Mouse (Mus musculus) mature B cell (primary cell): ENCODE results near the gene Rgl2.

Source experiments
- in situ Hi-C: fragments of 300-500 bp; cut with MboI; formaldehyde crosslinking; loops from 2 replicates; pipeline ENCODE4 v1.14.3; 2019

Rgl2 gene

DNA sequence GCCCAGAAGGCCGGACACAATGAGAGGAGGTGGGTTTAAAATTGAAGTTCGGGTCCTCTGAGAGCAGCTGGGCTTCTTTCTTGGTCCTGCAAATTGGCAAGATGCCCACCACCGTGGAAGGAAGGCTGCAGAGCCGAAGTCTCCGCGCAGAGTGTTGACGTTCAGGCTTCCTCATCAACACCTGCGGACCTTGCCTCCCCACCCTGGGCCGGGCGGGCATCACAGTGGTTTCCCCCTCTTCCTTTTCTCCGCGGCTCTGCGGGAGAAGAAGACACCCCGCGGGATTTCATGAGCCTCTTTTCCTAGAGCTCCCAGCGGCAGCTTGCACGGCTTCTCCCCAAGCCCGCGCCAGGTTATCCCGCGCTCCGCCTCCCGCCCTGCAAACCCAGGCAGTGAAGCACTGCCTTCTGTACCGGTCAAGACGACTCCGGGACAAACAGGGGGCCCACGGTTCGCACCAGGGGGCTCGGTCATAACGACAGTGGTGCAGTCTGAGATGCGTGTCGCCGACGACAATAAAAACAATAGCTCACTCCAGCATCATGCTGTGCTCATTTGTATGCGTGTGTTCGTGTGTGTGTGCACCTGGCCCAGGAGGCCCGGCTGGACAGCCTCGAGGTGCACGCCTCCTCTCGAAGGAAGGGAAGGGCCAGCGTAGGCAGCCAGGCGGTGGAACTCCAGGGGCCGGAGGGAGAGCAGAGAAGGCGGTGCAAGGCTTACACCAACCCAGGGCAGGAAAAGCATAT, 20.8 kb upstream of the Rgl2 start:
- in situ Hi-C loops, result no loop called here

DNA sequence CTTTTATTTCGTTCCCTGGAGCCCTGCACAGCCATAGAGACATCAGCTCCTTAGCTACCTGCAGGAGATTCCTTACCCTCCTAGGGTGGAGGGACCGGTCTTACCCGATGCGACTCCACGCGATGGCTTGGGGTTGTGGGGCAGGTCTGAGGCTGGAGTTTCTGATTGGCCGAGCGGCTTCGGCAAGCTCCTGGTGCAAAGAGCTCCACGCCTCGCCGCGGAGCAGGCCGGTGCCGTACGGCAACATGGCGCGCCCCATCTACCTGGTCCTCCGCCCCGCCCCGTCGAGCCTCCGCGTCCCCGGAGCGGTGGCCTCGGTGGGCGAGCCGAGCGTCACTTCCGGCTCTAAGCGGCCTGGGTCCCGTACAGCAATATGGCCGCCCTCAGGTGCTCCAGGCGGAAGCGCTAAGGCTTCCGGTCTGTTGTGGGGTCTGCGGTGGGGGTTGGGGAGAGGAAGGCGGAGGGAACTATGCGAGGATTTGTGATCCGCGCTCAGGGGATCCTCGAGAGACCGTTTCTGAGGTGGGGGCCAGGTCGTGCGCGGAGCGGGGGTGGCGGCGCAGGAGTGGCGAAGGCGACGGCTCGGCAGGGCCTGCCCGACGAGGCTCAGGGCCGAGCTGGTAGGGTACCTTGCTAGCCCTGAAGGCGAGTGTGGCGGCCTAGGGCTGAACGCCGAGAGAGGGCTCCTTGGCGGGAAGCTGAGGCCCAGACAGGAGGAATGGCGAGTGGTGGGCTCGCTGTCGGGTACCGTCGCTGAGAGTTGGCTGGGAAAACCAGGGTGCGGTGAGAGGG, 20.1 kb upstream of the Rgl2 start, which contains the start of gene Daxx:
Gene Daxx (plus strand): TSS at position 338 of the 792 bp plus-strand sequence.
- in situ Hi-C loops, result no loop called here

DNA sequence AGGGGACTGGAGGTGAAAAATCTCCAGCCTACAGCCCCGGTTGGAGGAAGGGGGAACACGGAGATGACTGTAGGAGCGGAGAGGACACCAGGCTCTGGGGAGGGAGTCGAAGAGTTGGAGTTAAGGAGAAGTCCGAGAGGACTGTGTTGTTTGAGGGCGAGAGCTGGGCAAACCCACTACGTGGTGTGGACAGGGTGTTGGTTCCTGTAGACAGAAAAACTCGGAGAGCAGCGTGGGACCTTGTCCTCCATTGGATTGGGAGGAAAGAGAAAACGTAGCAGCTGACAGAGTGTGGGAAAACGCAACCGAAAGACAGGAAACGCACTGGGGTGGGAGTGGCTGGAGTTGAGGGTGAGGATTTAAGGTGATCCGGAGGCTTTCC, 19.5 kb upstream of the Rgl2 start:
- in situ Hi-C loops, result no loop called here

DNA sequence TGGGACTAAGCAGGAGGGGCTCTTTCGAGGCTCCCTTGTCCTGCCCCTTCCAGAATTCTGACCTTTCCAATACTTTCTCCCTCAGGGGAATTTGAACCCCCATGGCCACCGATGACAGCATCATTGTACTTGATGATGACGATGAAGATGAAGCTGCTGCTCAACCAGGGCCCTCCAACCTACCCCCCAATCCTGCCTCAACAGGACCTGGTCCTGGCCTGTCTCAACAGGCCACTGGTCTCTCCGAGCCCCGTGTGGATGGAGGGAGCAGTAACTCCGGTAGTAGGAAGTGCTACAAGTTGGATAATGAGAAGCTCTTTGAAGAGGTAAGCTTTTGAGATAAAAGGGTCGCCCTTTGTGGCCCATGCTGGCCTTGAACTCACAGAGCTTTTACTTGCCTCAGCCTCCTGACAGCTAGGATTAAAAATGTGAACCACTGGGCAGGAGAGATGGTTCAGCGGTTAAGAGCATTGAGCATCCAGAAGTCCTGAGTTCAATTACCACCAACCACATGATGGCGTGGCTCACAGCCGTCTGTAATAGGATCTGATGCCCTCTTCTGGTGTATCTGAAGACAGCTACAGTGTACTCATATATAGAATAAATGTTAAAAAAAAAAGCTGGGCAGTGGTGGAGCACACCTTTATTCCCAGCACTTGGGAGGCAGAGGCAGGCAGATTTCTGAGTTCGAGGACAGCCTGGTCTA, 18.8 kb upstream of the Rgl2 start:
- in situ Hi-C loops, result no loop called here

DNA sequence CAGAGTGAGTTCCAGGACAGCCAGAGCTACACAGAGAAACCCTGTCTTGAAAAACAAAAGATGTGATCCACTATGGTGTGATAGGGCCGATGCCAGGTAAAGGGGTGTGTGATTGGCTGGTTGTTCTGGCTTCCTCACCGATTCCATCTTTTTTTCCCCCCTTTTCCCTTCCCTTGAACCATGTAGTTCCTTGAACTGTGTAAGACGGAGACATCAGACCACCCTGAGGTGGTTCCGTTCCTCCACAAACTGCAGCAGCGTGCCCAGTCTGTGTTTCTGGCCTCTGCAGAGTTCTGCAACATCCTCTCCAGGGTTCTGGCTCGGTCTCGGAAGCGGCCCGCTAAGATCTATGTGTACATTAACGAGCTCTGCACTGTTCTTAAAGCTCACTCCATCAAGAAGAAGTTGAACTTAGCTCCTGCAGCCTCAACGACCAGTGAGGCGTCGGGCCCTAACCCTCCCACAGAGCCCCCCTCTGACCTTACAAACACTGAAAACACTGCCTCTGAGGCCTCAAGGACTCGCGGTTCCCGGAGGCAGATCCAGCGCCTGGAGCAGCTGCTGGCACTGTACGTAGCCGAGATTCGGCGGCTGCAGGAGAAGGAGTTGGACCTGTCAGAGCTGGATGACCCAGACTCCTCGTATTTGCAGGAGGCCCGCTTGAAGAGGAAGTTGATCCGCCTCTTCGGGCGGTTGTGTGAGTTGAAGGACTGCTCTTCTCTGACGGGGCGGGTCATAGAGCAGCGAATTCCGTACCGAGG, 18.1 kb upstream of the Rgl2 start:
- in situ Hi-C loops, result no loop called here

DNA sequence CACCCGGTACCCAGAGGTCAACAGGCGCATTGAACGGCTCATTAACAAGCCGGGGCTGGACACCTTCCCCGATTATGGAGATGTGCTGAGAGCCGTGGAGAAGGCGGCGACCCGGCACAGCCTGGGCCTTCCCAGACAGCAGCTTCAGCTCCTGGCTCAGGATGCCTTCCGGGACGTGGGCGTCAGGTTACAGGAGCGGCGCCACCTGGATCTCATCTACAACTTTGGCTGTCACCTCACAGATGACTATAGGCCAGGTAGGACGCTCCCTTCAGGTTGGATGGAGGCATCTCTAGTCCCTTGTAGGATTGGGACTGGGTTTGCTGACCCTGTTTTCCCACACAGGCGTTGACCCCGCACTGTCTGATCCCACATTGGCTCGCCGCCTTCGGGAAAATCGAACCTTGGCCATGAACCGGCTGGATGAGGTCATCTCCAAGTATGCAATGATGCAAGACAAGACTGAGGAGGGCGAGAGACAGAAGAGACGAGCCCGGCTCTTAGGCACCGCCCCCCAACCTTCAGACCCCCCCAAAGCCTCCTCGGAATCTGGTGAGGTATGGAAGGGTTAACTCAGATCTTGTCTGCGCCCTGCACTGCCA, 17.4 kb upstream of the Rgl2 start:
- in situ Hi-C loops, result no loop called here

DNA sequence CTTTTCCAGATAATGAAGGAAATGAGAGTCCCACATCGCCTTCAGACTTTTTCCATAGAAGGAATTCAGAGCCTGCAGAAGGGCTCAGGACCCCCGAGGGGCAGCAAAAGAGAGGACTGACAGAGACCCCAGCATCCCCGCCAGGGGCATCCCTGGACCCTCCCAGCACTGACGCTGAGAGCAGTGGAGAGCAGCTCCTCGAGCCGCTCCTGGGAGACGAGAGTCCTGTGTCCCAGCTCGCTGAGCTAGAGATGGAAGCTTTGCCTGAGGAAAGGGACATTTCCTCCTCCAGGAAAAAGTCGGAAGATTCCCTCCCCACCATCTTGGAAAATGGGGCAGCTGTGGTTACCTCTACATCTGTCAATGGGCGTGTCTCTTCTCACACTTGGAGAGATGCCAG, 16.1 kb upstream of the Rgl2 start:
- in situ Hi-C loops, result no loop called here

DNA sequence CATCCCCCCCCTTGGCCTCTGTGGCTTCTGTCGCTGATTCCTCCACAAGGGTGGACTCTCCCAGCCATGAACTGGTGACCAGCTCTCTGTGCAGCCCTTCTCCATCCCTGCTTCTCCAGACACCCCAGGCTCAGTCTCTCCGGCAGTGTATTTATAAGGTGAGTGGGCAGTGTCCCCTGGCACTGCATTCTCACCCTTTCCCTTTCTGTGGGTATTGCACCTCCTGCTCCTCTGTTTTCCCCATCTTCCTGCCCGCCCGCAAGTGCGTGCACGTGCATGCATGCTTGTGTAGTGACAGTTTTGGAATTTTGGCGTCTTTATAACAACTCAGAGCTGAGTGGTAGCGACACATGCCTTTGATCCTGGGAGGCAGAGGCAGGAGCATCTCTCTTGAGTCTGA, 15.4 kb upstream of the Rgl2 start:
- in situ Hi-C loops, result no loop called here

DNA sequence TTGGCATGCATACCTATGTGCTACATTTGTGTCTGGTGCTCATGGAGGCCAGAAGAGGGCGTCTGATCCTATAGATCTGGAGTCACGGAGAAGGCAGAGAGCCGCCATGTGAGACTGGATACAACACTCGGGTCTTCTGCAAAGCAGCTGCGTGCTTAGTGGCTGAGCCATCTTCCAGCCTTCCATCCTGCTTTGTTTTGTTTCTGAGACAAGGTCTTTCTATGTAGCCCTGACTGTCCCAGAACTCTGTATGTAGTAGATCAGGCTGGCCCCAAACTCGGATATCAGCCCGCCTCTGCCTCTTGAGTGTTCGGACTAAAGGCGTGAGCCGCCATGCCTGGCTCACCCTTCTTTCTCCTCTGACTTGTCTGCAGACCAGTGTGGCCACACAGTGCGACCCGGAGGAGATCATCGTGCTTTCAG, 14.4 kb upstream of the Rgl2 start:
- in situ Hi-C loops, result no loop called here

DNA sequence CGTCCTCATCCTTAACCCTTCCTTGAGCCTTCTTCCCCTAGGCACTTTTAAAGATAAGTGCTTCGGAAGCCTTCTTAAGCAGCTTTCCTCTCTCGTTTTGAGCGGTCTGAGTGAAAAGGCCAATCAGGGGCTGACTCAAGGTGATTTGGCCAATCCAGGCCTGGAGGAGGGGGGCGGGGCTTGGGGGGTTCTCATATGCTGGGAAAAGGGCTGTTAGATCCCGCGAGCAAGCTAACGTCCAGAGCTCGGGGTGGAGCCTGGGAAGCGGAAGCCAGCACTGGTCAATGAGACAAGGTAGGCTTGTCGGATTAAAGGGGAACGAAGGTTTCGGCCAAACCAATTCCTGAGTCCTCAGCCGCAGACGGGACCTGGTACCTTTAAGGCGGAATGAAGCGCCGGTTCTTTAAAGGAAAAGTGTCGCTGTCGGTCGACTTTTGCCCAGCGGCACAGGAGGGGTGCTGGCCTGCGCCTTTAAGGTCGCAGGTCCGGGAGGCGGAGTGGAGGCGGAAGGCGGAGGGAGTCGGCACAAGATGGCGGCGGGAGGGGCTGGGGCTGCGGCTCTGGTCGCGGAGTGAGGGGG, 13.6 kb upstream of the Rgl2 start, which contains the start of the genes Tapbp and Zbtb22:
Gene Tapbp (plus strand): TSS at position 229 of the 580 bp plus-strand sequence.
Gene Zbtb22 (plus strand): TSS at position 234 of the 580 bp plus-strand sequence.
- in situ Hi-C loops, result no loop called here

DNA sequence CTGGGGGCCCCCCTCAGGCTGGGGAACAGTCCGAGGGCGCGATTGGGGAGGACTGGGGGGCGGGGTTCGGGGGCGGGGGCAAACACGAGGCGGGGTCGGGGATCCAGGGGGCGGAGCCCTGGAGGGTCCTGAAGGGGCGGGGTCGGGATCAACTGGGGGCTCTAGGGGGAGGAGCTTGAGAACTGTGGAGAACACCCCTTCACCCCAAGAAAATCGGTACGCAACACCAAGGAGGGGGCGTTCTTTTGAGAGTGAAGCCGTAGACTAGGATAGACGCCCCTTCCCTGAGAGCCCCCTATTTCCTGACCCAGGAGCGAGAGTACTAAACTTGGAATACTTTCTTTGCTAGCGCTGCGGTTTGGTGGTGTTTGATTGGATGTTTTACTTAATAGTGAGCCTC, 13.0 kb upstream of the Rgl2 start:
- in situ Hi-C loops, result no loop called here

DNA sequence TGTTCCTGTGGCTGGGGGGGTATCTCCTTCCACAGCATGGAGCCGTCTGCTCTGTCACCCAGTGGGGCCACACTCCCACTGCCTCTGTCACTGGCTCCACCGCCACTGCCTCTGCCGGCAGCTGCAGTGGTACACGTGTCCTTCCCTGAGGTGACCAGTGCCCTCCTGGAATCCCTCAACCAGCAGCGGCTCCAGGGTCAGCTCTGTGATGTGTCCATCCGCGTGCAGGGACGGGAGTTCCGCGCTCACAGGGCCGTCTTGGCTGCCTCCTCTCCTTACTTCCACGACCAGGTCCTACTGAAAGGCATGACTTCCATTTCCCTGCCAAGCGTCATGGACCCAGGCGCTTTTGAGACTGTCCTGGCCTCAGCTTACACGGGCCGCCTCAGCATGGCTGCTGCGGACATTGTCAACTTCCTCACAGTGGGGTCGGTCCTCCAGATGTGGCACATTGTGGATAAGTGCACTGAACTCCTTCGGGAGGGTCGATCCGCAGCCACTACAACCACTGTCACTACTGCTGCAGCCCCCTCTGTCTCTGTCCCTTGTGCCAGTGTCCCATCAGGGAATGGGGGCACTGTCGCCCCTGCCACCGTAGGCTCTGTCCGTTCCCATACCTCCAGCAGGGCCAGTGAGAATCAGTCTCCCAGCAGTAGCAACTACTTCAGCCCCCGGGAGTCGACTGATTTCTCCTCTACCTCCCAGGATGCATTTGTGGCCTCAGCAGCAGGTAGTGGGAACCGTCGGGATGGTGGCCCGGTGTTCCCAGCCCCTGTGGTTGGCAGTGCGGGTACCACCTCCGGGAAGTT, 12.3 kb upstream of the Rgl2 start:
- in situ Hi-C loops, result no loop called here

DNA sequence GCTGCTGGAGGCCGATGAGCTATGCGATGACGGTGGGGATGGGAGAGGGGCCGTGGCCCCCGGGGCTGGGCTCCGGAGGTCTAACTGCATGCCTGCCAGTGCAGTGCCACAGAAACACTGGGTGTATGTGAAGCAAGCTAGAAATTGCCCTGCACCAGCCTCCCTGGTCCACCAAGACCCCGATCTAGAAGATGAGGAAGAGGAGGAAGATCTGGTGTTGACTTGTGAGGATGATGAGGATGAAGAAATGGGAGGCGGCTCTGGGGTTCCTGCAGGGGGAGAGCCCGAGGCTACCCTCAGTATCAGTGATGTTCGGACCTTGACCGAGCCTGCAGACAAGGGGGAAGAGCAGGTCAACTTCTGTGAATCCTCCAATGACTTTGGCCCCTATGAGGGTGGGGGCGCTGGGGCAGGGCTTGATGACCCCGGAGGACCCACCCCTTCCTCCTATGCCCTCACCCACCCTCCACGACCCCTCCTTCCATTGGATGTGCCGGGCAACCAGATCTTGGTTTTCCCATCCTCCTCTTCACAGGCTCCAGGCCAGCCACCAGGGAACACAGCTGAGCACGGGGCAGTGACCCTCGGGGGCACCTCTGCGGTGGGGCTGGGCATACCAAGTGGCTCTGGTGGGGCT, 11.6 kb upstream of the Rgl2 start:
- in situ Hi-C loops, result no loop called here

DNA sequence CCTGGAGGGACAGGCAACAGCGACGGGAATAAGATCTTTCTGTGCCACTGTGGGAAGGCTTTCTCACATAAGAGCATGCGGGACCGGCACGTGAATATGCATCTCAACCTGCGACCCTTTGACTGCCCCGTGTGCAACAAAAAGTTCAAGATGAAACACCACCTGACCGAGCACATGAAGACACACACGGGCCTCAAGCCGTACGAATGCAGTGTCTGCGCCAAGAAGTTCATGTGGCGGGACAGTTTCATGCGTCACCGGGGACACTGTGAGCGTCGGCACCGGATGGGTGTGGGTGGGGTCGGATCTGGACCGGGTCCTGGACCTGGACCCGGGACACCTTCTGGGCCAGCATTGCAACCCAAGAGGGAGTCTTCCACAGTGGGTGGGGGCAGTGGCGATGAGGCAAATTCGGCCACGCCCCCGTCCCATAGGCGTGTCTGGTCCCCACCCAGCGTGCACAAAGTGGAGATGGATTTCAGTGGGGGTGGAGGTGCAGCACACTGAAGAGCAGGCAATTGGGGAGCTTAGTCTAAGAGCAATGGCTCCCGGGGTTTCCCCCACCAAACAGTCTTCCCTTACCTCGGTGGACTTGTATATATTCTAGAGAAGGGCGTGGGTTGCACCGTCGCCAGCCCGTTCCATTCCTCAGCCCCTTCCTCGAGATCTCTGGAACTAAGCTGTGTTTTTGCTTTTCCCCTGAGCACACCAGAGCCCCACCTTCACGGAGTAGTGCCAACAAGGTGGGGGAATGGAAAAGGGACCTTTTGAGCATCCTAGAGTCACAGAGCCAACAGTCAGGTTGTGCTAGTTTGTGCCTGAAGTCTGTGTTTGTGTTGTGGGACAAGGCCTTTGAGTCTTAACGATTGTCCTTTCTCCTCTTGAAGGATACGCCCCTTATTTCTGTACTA, 10.8 kb upstream of the Rgl2 start:
- in situ Hi-C loops, result no loop called here

DNA sequence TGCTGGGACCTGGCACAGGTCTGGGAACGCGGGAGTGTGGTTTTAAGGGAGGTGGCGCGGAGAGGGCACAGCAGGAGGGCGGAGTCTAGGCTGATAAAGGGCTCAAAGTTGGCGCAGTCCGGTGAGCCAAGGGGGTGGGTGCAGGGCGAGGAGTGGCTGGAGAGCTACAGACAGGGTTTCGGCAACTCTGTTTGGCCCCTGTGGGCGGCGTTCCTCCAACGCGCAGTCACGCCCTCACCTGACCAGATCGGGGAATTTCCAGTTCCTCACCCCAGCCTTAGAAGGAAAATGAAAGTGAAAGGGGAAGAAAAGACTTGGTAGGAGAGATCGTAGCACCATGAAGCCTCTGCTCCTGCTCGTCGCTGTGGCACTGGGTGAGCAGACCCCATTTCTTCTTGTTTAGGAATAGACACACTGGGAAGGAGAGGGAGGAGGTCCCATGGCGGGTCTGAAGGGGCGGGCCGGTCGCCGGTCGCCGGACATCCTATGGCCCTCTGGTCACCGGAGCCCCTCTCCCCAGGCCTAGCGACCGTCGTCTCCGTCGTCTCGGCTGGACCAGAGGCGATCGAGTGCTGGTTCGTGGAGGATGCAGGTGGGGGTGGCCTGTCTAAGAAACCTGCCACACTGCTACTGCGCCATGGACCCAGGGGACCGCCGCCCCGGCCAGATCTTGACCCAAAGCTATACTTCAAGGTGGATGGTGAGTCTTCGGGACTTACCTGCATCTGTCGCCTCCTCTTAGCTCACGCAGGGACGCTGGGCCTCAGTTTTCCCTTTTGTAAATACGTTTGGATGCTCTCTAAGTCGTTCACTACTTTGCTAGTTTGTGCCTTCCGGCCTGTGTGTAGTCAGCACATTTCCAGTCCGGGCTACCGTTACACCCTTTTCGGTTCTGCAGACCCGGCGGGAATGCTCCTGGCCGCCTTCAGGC, 9.7 kb upstream of the Rgl2 start:
- in situ Hi-C loops, result no loop called here

DNA sequence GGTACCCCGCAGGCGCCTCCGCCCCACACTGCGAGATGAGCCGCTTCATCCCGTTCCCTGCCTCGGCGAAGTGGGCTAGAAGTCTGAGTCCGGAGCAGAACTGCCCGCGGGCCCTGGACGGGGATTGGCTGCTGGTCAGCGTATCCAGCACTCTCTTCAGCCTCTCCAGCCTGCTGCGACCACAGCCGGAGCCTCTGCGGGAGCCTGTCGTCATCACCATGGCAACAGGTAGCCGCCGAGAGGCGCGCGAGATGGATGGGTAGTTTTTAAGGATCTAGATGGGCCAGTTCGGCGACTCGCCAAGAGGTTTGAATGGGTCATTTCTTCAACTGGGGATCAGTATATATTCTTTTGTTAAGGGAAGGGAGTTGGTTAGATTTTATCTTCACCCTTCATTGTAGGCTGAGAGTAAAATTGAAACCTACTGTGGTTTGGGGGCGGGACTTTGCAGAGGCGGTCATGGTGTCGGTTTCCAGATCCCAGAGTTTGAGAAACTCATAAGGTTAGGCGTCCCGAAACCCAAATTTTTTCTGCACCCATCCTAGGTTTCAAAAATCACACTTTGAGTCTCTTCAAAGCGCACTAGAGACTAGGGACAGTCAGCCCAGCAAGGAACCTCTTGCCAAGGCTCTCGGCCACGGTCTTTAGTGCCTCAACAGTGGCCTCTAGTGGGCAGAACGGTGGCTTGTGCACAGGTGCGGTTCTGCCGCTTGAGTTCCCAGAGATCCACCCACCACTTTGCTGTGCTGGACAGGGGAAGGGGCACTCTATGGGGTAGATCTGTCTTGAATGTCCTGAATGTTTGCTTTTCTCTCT, 8.9 kb upstream of the Rgl2 start:
- in situ Hi-C loops, result no loop called here

DNA sequence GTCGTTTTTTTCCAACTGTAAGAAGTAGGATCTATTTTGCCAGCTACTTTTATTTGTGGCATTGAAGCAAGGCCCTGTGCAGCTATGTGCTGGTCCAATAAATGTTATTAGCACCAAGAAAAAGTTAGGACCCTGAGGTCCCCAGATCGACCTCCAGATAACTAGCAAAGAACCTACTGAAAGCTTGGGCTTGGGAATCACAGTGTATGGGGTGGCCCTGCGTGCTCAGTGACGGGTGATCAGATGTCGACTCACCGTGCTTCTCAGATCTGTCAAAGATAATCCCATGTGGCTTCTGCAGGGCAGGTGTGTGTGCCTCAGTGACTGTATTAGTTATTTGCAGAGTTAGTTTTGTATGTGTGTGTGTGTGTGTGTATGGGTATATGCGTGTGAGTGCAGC, 8.0 kb upstream of the Rgl2 start:
- in situ Hi-C loops, result no loop called here
